Mouse (Mus musculus) retina, postnatal 7 days (tissue): ENCODE results near the gene 9030612E09Rik.
A peak's percentile ranks its signal among the peaks of the same experiment; 100 is the strongest.

Experiments
- DNase-seq: peaks from one replicate; pipeline ENCODE4 v3.0.0-alpha.2; 2012; ENCODE audit warnings: low read depth, low spot score

Gene 9030612E09Rik

GRCm38 (mm10) chr10:43174326-43175155 lies at the start of gene 9030612E09Rik, which contains the start of gene Sobp:
TSS of gene 9030612E09Rik (plus strand) at chr10:43174704.
TSS of gene Sobp (minus strand) at chr10:43174530.
- DNase-seq, result peak; percentile 59

DNA sequence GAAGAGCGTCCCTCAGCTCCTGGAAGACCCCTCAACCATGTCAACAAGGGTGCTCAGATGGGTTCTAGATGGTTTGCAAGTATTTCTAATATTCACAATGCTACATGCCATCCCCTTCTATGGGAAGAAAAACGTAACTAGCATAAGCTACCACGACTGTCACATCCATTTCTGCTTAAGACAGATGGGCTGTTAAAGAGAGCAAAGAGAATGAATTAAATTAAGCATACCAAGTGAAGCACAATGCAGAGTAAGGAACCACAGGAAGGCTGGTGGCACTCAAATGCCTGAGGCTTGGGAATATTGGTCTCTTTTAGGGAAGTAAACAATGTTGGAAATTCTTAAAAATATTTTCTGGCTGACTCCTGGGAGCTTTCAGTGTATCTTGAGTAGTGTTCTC lies 45.8 kb upstream of the 9030612E09Rik start:
- no peak for DNase-seq

- no peak for DNase-seq
These were observed 40.5 kb upstream of the 9030612E09Rik start for GRCm38 (mm10) chr10:43134027-43134426.

GRCm38 (mm10) chr10:43143173-43143572 lies 31.3 kb upstream of the 9030612E09Rik start:
- no peak for DNase-seq

DNA sequence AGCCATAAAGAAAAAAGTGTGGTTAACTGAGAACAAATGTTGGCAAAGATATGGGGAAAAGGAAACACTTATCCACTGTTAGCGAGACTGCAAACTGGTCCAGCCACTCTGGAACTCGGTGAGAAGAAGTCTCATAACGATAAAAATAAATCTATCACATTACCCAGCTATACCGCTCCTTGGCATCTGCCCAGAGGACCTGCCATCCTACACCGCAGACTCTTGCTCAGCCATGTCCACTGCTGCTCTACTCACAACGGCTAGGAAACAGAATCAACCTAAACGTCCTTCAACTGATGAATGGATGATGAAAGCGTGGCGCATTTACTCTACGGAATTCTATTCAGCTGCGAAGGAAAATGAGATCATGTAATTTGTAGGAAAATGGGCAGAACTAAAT lies 26.0 kb upstream of the 9030612E09Rik start:
- DNase-seq, result no peak

DNA sequence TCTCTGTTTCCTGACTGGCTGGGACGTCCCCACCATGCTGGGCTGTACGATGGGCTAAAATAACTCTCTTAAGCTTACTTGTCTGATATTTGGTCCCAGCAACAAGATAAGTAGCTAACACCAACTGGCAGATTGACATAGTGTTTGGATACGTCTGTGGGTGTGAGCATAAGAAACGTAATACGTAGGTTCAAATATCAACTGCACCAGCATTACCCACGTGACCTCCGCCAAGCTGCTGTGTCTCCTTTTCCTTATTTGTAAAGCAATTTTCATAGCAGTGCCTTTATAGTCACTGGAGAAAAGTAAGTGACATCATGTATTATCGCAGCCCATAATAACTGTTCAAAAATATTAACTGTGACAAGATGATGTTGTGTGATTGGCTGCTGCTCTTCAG lies 21.9 kb upstream of the 9030612E09Rik start:
- no peak for DNase-seq

DNA sequence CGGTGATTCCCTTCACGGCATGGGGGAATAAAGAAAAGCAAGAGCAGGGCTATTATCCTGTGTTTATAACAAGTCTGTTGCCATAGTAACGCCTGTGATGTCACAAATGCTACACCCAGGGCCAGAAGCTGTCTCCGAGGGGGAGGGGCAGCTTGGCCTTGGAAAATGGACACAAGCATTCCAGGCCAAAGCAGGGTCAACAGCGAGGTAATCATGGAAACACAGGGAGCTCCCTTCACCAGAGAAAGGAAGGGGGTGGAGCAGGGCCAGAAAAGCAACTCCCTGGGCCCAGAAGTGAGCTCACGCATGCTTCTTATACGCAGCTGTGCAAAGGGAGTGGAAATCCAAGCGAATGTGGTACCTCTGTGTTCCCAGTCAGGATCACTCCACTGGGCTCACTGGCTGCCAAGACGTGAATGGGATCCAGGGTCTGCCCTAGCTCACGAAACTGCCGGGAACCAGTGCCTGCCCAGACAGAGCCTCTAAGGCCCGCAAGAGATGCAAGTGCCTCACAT lies 19.4 kb upstream of the 9030612E09Rik start:
- peak; percentile 45 for DNase-seq

DNA sequence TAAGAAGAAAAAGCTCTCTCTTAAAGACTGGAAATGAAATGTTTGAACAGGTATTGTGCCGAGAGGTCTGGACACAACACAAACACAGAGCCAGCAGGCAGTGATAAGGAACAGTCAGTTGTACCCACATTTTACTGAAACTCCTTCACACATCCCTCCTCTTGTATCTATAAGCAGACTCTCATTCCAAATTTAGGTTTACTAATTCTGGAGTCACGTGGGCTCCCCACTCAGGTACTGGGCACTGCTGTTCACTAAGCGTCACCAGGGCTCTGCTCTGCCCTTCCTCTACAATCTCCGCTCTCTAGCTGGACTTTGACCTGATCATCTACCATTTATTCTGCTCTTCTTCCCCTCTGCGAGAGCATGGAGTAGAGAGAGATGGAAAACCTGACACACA lies 15.6 kb upstream of the 9030612E09Rik start:
- no peak for DNase-seq

GRCm38 (mm10) chr10:43159333-43159732 lies 15.2 kb upstream of the 9030612E09Rik start:
- DNase-seq, result no peak

GRCm38 (mm10) chr10:43162318-43162717 lies 12.2 kb upstream of the 9030612E09Rik start:
- no peak for DNase-seq

DNA sequence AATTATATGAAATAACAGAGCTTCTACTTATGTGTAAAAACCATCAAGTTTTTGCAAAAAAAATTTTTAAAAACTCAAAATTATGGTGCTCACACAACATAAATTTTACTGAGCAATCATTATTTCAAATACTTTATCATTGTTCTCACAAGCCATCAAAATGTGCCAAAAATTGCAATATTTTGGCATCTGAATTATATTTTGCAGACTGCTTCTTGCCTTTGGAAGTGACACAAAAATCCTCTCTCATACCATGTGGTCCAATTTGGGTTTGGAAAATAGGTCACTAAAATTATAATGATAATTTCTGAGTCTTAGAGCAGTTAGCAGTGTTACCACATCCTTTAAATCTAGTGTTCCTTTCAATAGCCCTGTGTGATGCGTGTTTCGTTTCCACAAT lies 10.1 kb upstream of the 9030612E09Rik start:
- DNase-seq, result no peak

GRCm38 (mm10) chr10:43166146-43166545 lies 8.4 kb upstream of the 9030612E09Rik start:
- DNase-seq, result no peak

DNA sequence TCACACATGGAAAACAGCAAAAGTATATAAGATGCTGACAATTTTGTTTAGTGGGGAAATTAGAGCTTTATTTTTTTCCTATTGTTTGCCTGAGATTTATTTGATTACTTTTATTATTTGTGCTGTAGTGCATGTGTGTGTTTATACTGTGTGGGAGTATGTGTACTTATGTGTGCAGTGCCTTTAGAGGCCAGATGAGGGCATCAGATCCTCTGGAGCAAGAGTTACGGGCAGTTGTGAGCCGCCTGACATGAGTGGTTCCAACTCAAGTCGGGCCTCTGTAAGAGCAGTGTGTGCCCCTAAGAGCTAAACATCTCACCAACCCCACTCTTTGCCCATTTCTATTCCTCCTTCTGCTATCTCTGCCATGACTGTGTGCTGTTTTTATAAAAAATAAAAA lies 7.7 kb upstream of the 9030612E09Rik start:
- DNase-seq, result no peak

- no peak for DNase-seq
These were observed 5.7 kb upstream of the 9030612E09Rik start for GRCm38 (mm10) chr10:43168847-43169246.

DNA sequence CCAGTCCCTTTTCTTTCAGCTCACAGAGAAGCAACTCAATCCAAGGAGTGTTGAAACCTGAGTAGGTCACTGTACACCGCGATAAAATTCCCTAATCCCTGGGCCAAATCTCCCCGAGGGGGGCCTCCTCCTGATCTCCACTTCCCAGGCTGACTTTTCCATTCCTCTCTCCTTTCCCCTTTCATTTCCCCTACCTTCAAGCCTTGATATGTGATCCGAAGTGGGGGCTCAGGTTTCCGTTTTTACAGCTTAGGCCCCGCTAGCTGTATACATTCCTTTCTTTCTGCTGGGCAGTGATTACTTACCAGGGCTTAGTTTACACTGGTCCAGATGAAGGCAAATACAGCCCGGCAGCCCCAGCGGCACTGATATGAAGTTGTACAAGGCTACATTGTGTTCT lies 3.4 kb upstream of the 9030612E09Rik start:
- DNase-seq, result no peak

GRCm38 (mm10) chr10:43172066-43172465 lies 2.4 kb upstream of the 9030612E09Rik start:
- no peak for DNase-seq

DNA sequence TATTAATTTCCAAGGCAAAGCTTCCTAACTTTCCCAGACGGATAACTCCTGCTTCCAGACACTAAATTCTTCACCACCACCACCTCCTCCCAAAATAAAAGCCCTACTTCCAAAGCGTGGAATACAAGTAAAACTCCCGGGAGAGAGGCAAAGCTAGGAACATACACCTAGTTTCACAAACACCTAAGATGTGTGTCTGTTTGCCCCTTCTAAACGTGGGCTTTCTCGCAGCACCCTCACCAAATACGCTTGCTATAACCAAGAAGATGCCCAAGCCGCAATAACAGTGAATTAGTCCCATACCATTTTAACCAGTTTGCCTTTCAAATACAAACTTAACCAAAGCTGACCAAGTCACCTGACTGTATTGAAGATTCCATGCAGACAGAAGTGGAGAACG lies 1.9 kb upstream of the 9030612E09Rik start:
- DNase-seq, result no peak

GRCm38 (mm10) chr10:43173141-43173827 lies 1.2 kb upstream of the 9030612E09Rik start:
- DNase-seq, result peak; percentile 30

GRCm38 (mm10) chr10:43173828-43174325 lies 627 bp upstream of the 9030612E09Rik start:
- DNase-seq, result no peak

- DNase-seq, result no peak
These were observed 675 bp downstream of the 9030612E09Rik start for GRCm38 (mm10) chr10:43175156-43175601.

GRCm38 (mm10) chr10:43180313-43180912 lies 5.9 kb downstream of the 9030612E09Rik start:
- DNase-seq, result no peak

DNA sequence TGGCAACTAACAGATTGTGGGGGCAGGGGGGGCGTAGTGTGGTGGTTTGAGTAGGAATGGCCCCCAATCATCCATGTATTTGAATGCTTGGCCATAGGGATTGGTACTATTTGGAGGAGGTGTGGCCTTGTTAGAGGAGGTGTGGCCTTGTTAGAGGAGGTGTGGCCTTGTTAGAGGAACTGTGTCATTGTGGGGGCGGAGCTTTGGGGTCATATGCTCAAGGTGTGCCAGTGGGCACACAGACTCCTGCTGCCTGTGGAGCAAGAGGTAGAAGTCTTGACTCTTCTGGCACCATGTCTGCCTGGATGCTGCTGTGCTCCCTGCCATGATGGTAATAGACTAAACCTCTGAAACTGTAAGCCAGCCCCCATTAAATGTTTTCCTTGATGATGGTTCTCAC lies 25.7 kb downstream of the 9030612E09Rik start:
- no peak for DNase-seq
